Mouse (Mus musculus) kidney, adult 2 months (tissue): Measurements from ENCODE around the gene Lrig2. TPM values are rescaled to one million over a fixed set of nuclear protein-coding genes. Genes with fewer than 3 reads are reported as not detected.
A peak's percentile ranks its signal among the peaks of the same experiment; 100 is the strongest.

Source experiments
- DNase-seq: peaks from one replicate; pipeline ENCODE4 v3.0.0; 2021
- H3K27ac ChIP-seq: fragments of 200-500 bp; 2 replicates; pipeline ENCODE4 v1.5.1; 2012; ENCODE audit warnings: low read depth, low read length, control low read depth, inconsistent platforms; ENCODE audit not compliant: insufficient read depth
- H3K27me3 ChIP-seq: fragments of 200-500 bp; replicated peaks from 2 replicates; pipeline ENCODE4 v1.6.1; 2012; ENCODE audit warnings: mild to moderate bottlenecking, moderate library complexity, low read length, inconsistent platforms; ENCODE audit not compliant: control insufficient read depth, insufficient read depth
- H3K36me3 ChIP-seq: fragments of 200-500 bp; 2 replicates; pipeline ENCODE4 v1.6.1; 2012; ENCODE audit warnings: mild to moderate bottlenecking, moderate library complexity, low read length, inconsistent platforms; ENCODE audit not compliant: control insufficient read depth, insufficient read depth
- H3K4me1 ChIP-seq: fragments of 200-500 bp; 2 replicates; pipeline ENCODE4 v1.6.1; 2011; ENCODE audit warnings: low read length; ENCODE audit not compliant: control insufficient read depth, insufficient read depth
- H3K4me3 ChIP-seq: fragments of 200-500 bp; 2 replicates; pipeline ENCODE4 v1.5.1; 2011; ENCODE audit warnings: mild to moderate bottlenecking, low read depth, low read length, control low read depth; ENCODE audit not compliant: insufficient read depth
- CTCF ChIP-seq: fragments of 200-500 bp; conservative IDR thresholded peaks from 2 replicates; pipeline ENCODE4 v1.5.1; 2011; ENCODE audit warnings: low read depth, mild to moderate bottlenecking, control low read depth, low read length, moderate library complexity, mixed read lengths; ENCODE audit not compliant: insufficient read depth, insufficient read length
- POLR2A ChIP-seq: fragments of 200-500 bp; IDR thresholded peaks from one replicate; pipeline ENCODE4 v1.6.1; 2011; ENCODE audit warnings: low read depth, low read length, control low read depth
- WGBS: fragments of 180-500 bp; shearing (Covaris S2); methylation state at CpG from one replicate; pipeline ENCODE4 v1.1.7; 2018; 5-methylcytosine and 5-hydroxymethylcytosine counted together
- polyA plus RNA-seq: library from polyadenylated mRNA; depleted of rRNA; stranded (reverse); fragments of >200 nt; gene quantifications from 2 replicates; pipeline ENCODE4 v1.2.3, GENCODE M21; 2012

Lrig2 gene
- polyA plus RNA-seq, 1 experiment = 4.8 TPM

DNA sequence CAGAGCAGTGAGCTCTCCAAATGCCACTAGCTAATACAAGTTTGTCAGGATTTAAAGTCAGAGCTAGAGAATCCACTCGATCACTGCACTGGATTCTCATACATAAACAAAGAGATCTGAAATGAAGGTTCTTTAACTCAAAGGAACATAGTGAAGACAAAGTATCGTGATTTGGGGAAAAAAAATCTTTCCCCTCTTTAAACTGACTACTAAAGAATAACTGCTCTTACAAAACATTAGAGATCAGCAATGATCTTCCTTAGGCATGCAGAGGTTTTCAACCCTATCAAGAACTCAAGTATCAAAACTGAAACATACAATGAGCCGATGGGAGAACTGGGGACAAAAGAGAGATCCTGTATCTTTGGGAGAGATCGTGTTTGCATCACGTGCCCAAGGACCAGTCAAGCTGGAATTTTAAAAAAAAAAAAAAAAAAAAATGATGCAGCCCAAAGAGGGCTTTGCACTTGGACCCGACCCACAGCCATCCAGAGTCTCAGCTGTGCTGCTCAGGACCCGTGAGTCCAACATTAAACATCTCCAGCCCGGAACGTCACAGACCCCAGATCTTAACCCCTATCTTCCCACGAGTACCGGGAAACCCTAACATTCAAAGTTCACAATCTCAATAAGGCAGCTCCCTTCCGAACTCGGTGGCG lies 818 bp downstream of the Lrig2 start:
- peaks cover 8% of the 10 kb centered on the region for H3K4me1 ChIP-seq
- TF ChIP-seq CTCF (no peak), POLR2A (no peak)
- H3K27ac ChIP-seq = peak overlapping the region; percentile 79
- H3K27me3 ChIP-seq = no peaks in the 10 kb centered on the region
- DNase-seq = peak; percentile 44
- H3K36me3 ChIP-seq = no peaks in the 10 kb centered on the region
- H3K4me3 ChIP-seq = peak overlapping the region; percentile 86
- WGBS = under 1% methylated on average over 14 of the region's 14 CpGs

- Histone ChIP-seq H3K27ac (0 out of 2 replicates have a peak overlapping the region, but pooled peaks have one; percentile 45), H3K27me3 (no peaks in the 10 kb centered on the region), H3K4me1 (peaks cover 10% of the 10 kb centered on the region; the same call in 1 of the 2 replicates), H3K36me3 (no peaks in the 10 kb centered on the region), H3K4me3 (no peak overlapping the region)
- WGBS = 43% methylated on average over 2 of the region's 2 CpGs
- TF ChIP-seq CTCF (no peak), POLR2A (no peak)
- DNase-seq = no peak
Measured at GRCm38 (mm10) chr3:104501648-104502047, 10.1 kb downstream of the Lrig2 start.

GRCm38 (mm10) chr3:104500881-104501280 lies 10.8 kb downstream of the Lrig2 start:
- peak; percentile 84 for DNase-seq
- Histone ChIP-seq H3K36me3 (no peaks in the 10 kb centered on the region), H3K4me1 (peaks cover 10% of the 10 kb centered on the region; the same call in 1 of the 2 replicates), H3K27me3 (no peaks in the 10 kb centered on the region), H3K4me3 (no peak overlapping the region), H3K27ac (peak overlapping the region; percentile 74)
- TF ChIP-seq POLR2A (no peak), CTCF (no peak)
- WGBS = 25% methylated on average over 2 of the region's 2 CpGs

GRCm38 (mm10) chr3:104496176-104496575 lies 15.5 kb downstream of the Lrig2 start:
- Histone ChIP-seq H3K4me1 (peaks cover 7% of the 10 kb centered on the region; the same call in 1 of the 2 replicates), H3K36me3 (peaks cover 1% of the 10 kb centered on the region; the same call in 1 of the 2 replicates), H3K4me3 (no peak overlapping the region), H3K27me3 (no peaks in the 10 kb centered on the region), H3K27ac (no peak overlapping the region)
- 92% methylated on average over 4 of the region's 4 CpGs for WGBS
- DNase-seq = no peak
- TF ChIP-seq POLR2A (no peak), CTCF (no peak)

- Histone ChIP-seq H3K36me3 (peaks cover 4% of the 10 kb centered on the region), H3K27ac (no peak overlapping the region), H3K27me3 (no peaks in the 10 kb centered on the region), H3K4me1 (0 out of 2 replicates have a peak, but pooled peaks cover 2% of the 10 kb centered on the region), H3K4me3 (no peak overlapping the region)
- WGBS = 67% methylated on average over 1 of the region's 1 CpGs
- no peak for TF ChIP-seq CTCF
- TF ChIP-seq POLR2A = no peak
- DNase-seq = no peak
Measured at GRCm38 (mm10) chr3:104480946-104481719, 30.6 kb downstream of the Lrig2 start.

- no peak for TF ChIP-seq CTCF
- H3K4me3 ChIP-seq = no peak overlapping the region
- no peak overlapping the region for H3K27ac ChIP-seq
- 96% methylated on average over 1 of the region's 1 CpGs for whole genome bisulfite sequencing
- H3K36me3 ChIP-seq = peaks cover 4% of the 10 kb centered on the region
- H3K4me1 ChIP-seq = 0 out of 2 replicates have a peak, but pooled peaks cover 2% of the 10 kb centered on the region
- H3K27me3 ChIP-seq = no peaks in the 10 kb centered on the region
- DNase-seq = peak; percentile 62
Measured at GRCm38 (mm10) chr3:104478056-104478455, 33.7 kb downstream of the Lrig2 start.

DNA sequence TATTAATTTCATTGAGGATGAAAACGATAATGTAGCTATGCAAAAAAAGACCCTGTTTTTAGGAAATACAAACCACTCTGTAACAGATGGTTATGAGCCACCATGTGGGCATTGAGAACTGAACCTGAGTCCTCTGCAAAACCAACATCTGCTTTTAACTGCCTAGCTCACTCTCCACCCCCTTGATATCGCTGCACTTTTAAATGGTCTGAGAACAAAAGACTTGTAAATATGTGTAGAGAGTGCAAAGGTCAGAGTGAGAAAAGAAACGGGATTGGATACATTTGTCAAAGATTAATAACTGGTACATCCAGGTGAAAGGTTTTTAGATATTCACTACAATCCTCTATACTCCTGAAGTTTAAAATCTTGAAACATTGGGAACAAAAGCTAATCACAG lies 42.3 kb downstream of the Lrig2 start:
- TF ChIP-seq CTCF (no peak), POLR2A (no peak)
- Histone ChIP-seq H3K27me3 (no peaks in the 10 kb centered on the region), H3K4me3 (no peak overlapping the region), H3K4me1 (no peaks in the 10 kb centered on the region), H3K36me3 (peaks cover 2% of the 10 kb centered on the region; the same call in 1 of the 2 replicates), H3K27ac (no peak overlapping the region)
- no peak for DNase-seq
- WGBS = 59% methylated on average over 3 of the region's 3 CpGs
